Mouse (Mus musculus) bone marrow macrophage, adult 2 months (primary cell): ENCODE data around the gene Slc35e1.

Experiments
- CTCF ChIP-seq: IDR thresholded peaks from 2 replicates; pipeline ENCODE4 v1.5.1; 2012; ENCODE audit warnings: low read depth, mild to moderate bottlenecking, low read length, moderate library complexity
- POLR2A ChIP-seq: IDR thresholded peaks from 2 replicates; pipeline ENCODE4 v1.6.1; 2012; ENCODE audit warnings: mild to moderate bottlenecking, low read depth, low read length, borderline replicate concordance

DNA sequence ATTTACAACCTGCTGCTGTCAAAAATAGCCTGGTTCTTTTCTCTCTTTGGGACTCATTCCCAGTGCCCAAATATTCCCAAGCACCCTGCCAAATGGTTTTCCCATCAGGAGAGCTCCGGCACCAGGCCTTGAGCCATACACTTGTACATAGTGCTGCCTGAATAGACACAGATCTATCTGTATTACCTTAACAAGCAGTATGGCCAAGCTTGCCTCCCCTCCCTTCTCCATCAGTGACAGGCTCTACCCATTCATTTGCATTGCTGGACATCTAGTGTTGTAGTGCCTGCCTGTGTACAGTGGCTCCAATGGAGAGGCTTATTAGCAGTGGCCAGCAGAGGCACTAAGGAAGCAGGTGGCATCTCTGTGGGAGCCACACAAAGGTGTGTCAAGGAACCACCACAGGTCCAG, 8.1 kb upstream of the Slc35e1 start:
- TF ChIP-seq CTCF, result no peak
- no peak for TF ChIP-seq POLR2A
